Mouse (Mus musculus) gastrocnemius, adult 2 months (tissue): ENCODE data around the gene 1700016H13Rik. TPM values are rescaled to one million over a fixed set of nuclear protein-coding genes. Genes with fewer than 3 reads are reported as not detected.

Experiments
- DNase-seq: peaks from one replicate; pipeline ENCODE4 v3.0.0; 2022
- H3K27ac ChIP-seq: fragments of 200-600 bp; 2 replicates; pipeline ENCODE4 v1.8.1; 2022; ENCODE audit warnings: mild to moderate bottlenecking
- H3K4me3 ChIP-seq: fragments of 200-600 bp; 2 replicates; pipeline ENCODE4 v1.8.1; 2022; ENCODE audit warnings: mild to moderate bottlenecking, moderate library complexity
- CTCF ChIP-seq: fragments of 200-600 bp; IDR thresholded peaks from 2 replicates; pipeline ENCODE4 v1.8.1; 2022; ENCODE audit warnings: antibody characterized with exemption, mild to moderate bottlenecking, moderate library complexity
- intact Hi-C: fragments of 180-260 bp; cut with DNase I; formaldehyde crosslinking; loops from one replicate; pipeline ENCODE4 v1.15.1; 2025
- total RNA-seq, 2 experiments: library from RNA; stranded (reverse); gene quantifications; 2 replicates each; pipeline ENCODE4 v1.2.3; 2021

1700016H13Rik gene
- total RNA-seq, 2 experiments from 2014 or later, result 0.50 to 0.94 TPM

DNA sequence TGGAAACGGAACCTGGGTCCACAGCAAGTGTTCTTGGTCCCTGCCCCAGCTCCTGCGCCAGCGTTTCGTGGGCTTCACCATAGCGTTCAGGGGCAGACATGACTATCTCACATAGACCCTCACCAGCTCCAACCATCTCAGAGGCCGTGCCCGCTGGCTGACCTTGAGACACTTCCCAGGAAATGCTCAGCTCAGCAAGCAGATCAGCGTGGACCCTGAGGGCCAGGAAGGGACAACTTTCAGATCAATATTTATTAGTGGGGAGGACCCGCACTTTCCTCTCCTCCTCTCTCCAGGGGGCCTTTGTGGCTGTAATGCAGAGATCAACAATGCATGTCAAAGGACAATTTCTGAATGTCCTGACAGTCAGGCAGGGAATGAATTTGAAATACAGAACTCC is 9.1 kb upstream of the 1700016H13Rik start:
- Histone ChIP-seq H3K27ac (no peak overlapping the region), H3K4me3 (no peak overlapping the region)
- TF ChIP-seq CTCF, result no peak
- intact Hi-C loops, result no loop called here
- no peak for DNase-seq

DNA sequence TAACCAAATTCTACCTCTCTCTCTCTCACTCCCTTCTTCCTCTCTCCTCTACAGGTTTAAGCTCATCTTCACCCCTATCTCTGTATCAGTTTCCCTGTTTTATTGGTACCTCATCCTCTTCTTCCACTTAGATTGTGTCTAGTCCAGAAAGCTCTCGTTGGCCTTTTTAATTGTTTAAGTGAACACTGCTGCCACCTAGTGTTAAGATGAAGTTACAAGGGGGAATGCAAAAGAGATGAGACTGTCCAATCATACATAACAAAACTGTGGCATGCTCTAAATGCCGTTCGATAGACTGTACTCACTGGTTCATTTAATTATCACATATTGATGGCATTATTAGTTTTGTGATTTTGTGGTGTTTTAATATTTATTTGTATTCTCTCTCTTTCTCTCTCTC is 3.8 kb upstream of the 1700016H13Rik start:
- Histone ChIP-seq H3K4me3 (no peak overlapping the region), H3K27ac (no peak overlapping the region)
- intact Hi-C loops, result loop anchor here (2.0 to 10.0 kb wide), 3 partner anchors 47 to 303 kb away; no protein-coding TSS in a partner anchor
- DNase-seq, result no peak
- TF ChIP-seq CTCF, result peak; percentile 80

DNA sequence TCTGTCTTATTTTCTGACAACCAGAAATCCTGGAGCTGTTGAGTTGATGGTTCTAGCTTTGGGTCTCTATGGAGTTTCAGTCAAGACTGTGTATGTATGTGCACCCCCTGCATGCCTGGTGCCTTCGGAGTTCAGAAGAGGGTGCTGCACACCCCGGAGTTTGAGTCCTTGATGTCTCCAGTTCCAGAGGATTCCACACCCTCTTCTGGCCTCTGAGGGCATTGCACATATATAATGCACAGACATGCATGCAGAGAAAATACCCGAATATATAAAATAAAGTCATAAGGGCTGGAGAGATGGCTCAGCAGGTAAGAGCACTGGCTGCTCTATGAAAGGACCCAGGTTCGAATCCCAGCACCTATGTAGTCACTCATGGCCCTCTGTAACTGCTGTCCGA is 3.1 kb upstream of the 1700016H13Rik start:
- intact Hi-C loops, result loop anchor here (2.0 to 10.0 kb wide), 3 partner anchors 47 to 302 kb away; no protein-coding TSS in a partner anchor
- H3K27ac ChIP-seq, result no peak overlapping the region
- DNase-seq, result no peak
- TF ChIP-seq CTCF, result peak; percentile 33
- H3K4me3 ChIP-seq, result no peak overlapping the region

- intact Hi-C loops, result loop anchor here (5.0 to 10.0 kb wide), 2 partner anchors 42 to 60 kb away; no protein-coding TSS in a partner anchor
- no peak for TF ChIP-seq CTCF
- DNase-seq, result no peak
- H3K4me3 ChIP-seq, result peak overlapping the region; percentile 85; the same call in 1 of the 2 replicates
- H3K27ac ChIP-seq, result no peak overlapping the region
Measured at GRCm38 (mm10) chr5:103654780-103655179, 1.0 kb downstream of the 1700016H13Rik start.

GRCm38 (mm10) chr5:103654225-103654624 is 1.6 kb downstream of the 1700016H13Rik start:
- intact Hi-C loops, result loop anchor here (10.0 kb wide), 1 partner anchor 59 kb away; no protein-coding TSS in a partner anchor
- TF ChIP-seq CTCF, result peak; percentile 52

GRCm38 (mm10) chr5:103647320-103647719 is 8.5 kb downstream of the 1700016H13Rik start:
- intact Hi-C loops, result no loop called here
- DNase-seq, result no peak
- H3K27ac ChIP-seq, result no peak overlapping the region
- H3K4me3 ChIP-seq, result no peak overlapping the region
- TF ChIP-seq CTCF, result no peak

More at GRCm38 (mm10) chr5:103654225-103654624, 1.6 kb downstream of the 1700016H13Rik start:
- H3K4me3 ChIP-seq, result no peak overlapping the region
- DNase-seq, result no peak
- H3K27ac ChIP-seq, result no peak overlapping the region

GRCm38 (mm10) chr5:103644167-103644566 is 11.6 kb downstream of the 1700016H13Rik start:
- intact Hi-C loops, result no loop called here
- no peak for TF ChIP-seq CTCF
- Histone ChIP-seq H3K4me3 (no peak overlapping the region), H3K27ac (no peak overlapping the region)
- DNase-seq, result no peak

- no peak for TF ChIP-seq CTCF
- intact Hi-C loops, result no loop called here
- Histone ChIP-seq H3K4me3 (no peak overlapping the region), H3K27ac (peak overlapping the region; percentile 28)
- no peak for DNase-seq
Measured at GRCm38 (mm10) chr5:103637162-103637561, 18.6 kb downstream of the 1700016H13Rik start.

GRCm38 (mm10) chr5:103629854-103630580 is 25.8 kb downstream of the 1700016H13Rik start:
- H3K4me3 ChIP-seq, result peak overlapping the region; percentile 65
- TF ChIP-seq CTCF, result no peak
- intact Hi-C loops, result no loop called here
- DNase-seq, result no peak
- H3K27ac ChIP-seq, result peak overlapping the region; percentile 90

- DNase-seq, result peak; percentile 90
- intact Hi-C loops, result no loop called here
- peak within 1 kb of the TSS; percentile 65 for H3K4me3 ChIP-seq
- no peak for TF ChIP-seq CTCF
- peak within 1 kb of the TSS; percentile 90 for H3K27ac ChIP-seq
Measured at GRCm38 (mm10) chr5:103629111-103629764, 26.6 kb downstream of the 1700016H13Rik start, which contains the start of gene Slc10a6. Gene Slc10a6, minus strand, starts transcription at chr5:103629403.

GRCm38 (mm10) chr5:103628499-103628898 is 27.3 kb downstream of the 1700016H13Rik start:
- intact Hi-C loops, result no loop called here
- TF ChIP-seq CTCF, result no peak
- Histone ChIP-seq H3K27ac (peak overlapping the region; percentile 90), H3K4me3 (peak overlapping the region; percentile 65)
- DNase-seq, result no peak

DNA sequence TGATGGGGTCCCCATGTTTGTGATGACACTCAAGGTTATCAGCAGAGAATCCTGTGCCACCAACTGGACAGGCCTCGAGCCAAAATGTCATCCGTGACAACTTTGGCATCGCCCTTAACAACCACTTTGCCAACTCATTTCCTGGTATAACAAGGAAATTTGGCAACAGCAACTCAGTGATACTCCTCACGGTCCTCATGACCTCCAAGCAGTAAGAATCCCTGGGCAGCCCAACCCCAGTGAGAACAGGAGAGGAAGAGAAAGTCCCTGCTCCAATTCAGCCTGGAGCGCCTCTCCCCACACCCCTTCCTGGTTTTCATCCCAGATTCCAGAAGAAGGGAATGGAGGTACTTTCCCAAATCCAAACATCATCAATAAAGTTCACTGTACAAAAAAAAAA is 31.0 kb downstream of the 1700016H13Rik start:
- H3K27ac ChIP-seq, result no peak overlapping the region
- intact Hi-C loops, result no loop called here
- no peak for DNase-seq
- TF ChIP-seq CTCF, result no peak
- no peak overlapping the region for H3K4me3 ChIP-seq

DNA sequence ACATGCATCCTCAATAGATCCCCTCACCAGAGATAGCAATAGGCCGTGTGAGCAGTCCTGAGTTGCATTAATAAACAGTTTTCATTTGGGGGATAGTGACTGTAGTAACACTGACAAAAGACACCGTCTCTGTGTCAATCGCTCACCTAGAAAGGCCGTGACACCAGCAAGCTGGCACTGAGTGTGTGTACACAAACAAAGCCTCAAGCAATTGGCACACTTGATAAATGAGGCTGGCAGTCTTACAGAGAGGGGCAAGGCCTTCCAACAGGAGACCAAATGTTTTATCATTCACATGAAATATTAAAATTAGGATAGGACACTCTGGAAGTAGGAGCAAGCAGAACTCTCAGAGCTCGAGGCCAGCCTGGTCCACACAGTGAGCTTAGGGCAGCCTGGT is 33.5 kb downstream of the 1700016H13Rik start:
- H3K4me3 ChIP-seq, result no peak overlapping the region
- TF ChIP-seq CTCF, result no peak
- no peak overlapping the region for H3K27ac ChIP-seq
- DNase-seq, result no peak
- intact Hi-C loops, result no loop called here
